Mouse (Mus musculus) MEL (cell line): Measurements from ENCODE around the gene 3830417A13Rik. TPM values are rescaled to one million over a fixed set of nuclear protein-coding genes. Genes with fewer than 3 reads are reported as not detected.

Source experiments
- DNase-seq: peaks from one replicate; pipeline ENCODE4 v3.0.0; 2011; ENCODE audit warnings: low read depth, low spot score
- H3K27ac ChIP-seq: 2 replicates; pipeline ENCODE4 v1.5.1; 2012; ENCODE audit warnings: low read depth, mild to moderate bottlenecking, control low read depth, low read length, moderate library complexity; ENCODE audit not compliant: control insufficient read depth
- H3K27me3 ChIP-seq, 2 experiments: fragments of 150-350 bp in 1 of 2; sonication (generic) in 1 of 2; 2 replicates each; pipeline ENCODE4 v1.6.1; 2012; ENCODE audit warnings: low read length in 2 of 2, mild to moderate bottlenecking in 2 of 2, improper control_type of control experiment in 1 of 2, moderate library complexity in 1 of 2; ENCODE audit not compliant: insufficient read depth in 2 of 2, control insufficient read depth in 1 of 2
- H3K36me3 ChIP-seq, 2 experiments: 2 replicates each; pipeline ENCODE4 v1.6.1; 2012 to 2014; ENCODE audit warnings: low read length in 2 of 2, improper control_type of control experiment in 1 of 2, inconsistent platforms in 1 of 2, mild to moderate bottlenecking in 1 of 2; ENCODE audit not compliant: insufficient read depth in 2 of 2, control insufficient read depth in 1 of 2
- H3K4me1 ChIP-seq, 2 experiments: fragments of 150-350 bp in 1 of 2; sonication (generic) in 1 of 2; 2 replicates each; pipeline ENCODE4 v1.6.1; 2012; ENCODE audit warnings: low read length in 2 of 2, improper control_type of control experiment in 1 of 2, mild to moderate bottlenecking in 1 of 2; ENCODE audit not compliant: insufficient read depth in 2 of 2, control insufficient read depth in 1 of 2
- H3K4me3 ChIP-seq, 2 experiments: fragments of 150-350 bp in 1 of 2; sonication (generic) in 1 of 2; 2 replicates each; pipeline ENCODE4 v1.5.1; 2012; ENCODE audit warnings: low read depth in 2 of 2, low read length in 2 of 2, mild to moderate bottlenecking in 2 of 2, moderate library complexity in 2 of 2, control low read depth in 1 of 2, improper control_type of control experiment in 1 of 2; ENCODE audit not compliant: control insufficient read depth in 1 of 2, insufficient read depth in 1 of 2
- H3K79me2 ChIP-seq: 2 replicates; pipeline ENCODE4 v1.6.1; 2012; ENCODE audit warnings: mild to moderate bottlenecking, low read length, moderate library complexity; ENCODE audit not compliant: control insufficient read depth, poor library complexity, insufficient read depth
- H3K9ac ChIP-seq: 2 replicates; pipeline ENCODE4 v1.6.1; 2012; ENCODE audit warnings: low read depth, mild to moderate bottlenecking, control low read depth, low read length, moderate library complexity; ENCODE audit not compliant: control insufficient read depth, poor library complexity, severe bottlenecking
- H3K9me3 ChIP-seq: fragments of 150-350 bp; sonication (generic); replicated peaks from 2 replicates; pipeline ENCODE4 v1.6.1; 2012; ENCODE audit warnings: mild to moderate bottlenecking, low read length, improper control_type of control experiment, moderate library complexity; ENCODE audit not compliant: insufficient read depth
- BHLHE40 ChIP-seq: IDR thresholded peaks from 2 replicates; pipeline ENCODE4 v1.6.1; 2012; ENCODE audit warnings: low read depth, mild to moderate bottlenecking, inconsistent platforms, low read length, improper control_type of control experiment, borderline replicate concordance
- CHD2 ChIP-seq: IDR thresholded peaks from 2 replicates; pipeline ENCODE4 v1.6.1; 2011; ENCODE audit warnings: low read length, improper control_type of control experiment
- CTCF ChIP-seq, 3 experiments: IDR thresholded peaks in 2 of 3; conservative IDR thresholded peaks in 1 of 3; 2 replicates each; pipeline ENCODE4 v1.5.1; 2011 to 2012; ENCODE audit warnings: low read length in 3 of 3, low read depth in 2 of 3, mild to moderate bottlenecking in 2 of 3, improper control_type of control experiment in 1 of 3, inconsistent platforms in 1 of 3, mixed read lengths in 1 of 3, moderate library complexity in 1 of 3; ENCODE audit not compliant: control insufficient read depth in 1 of 3, insufficient read depth in 1 of 3, poor library complexity in 1 of 3, severe bottlenecking in 1 of 3
- E2F4 ChIP-seq: IDR thresholded peaks from 2 replicates; pipeline ENCODE4 v1.6.1; 2011; ENCODE audit warnings: low read depth, low read length, improper control_type of control experiment, borderline replicate concordance
- GABPA ChIP-seq: IDR thresholded peaks from 2 replicates; pipeline ENCODE4 v1.6.1; 2012; ENCODE audit warnings: low read depth, mild to moderate bottlenecking, inconsistent platforms, low read length, improper control_type of control experiment, moderate library complexity
- JUND ChIP-seq: IDR thresholded peaks from 2 replicates; pipeline ENCODE4 v1.6.1; 2011; ENCODE audit warnings: low read depth, mild to moderate bottlenecking, improper control_type of control experiment, low read length
- MAFK ChIP-seq: IDR thresholded peaks from 2 replicates; pipeline ENCODE4 v1.6.1; 2011; ENCODE audit warnings: low read depth, mild to moderate bottlenecking, low read length, improper control_type of control experiment, borderline replicate concordance
- MAZ ChIP-seq: IDR thresholded peaks from 2 replicates; pipeline ENCODE4 v1.6.1; 2012; ENCODE audit warnings: low read depth, mild to moderate bottlenecking, inconsistent platforms, low read length, improper control_type of control experiment
- MEF2A ChIP-seq: IDR thresholded peaks from 2 replicates; pipeline ENCODE4 v1.6.1; 2014; ENCODE audit warnings: low read depth, mild to moderate bottlenecking, inconsistent platforms, low read length, improper control_type of control experiment; ENCODE audit not compliant: poor library complexity, insufficient replicate concordance, severe bottlenecking; ENCODE audit errors: extremely low read depth
- MXI1 ChIP-seq: IDR thresholded peaks from 2 replicates; pipeline ENCODE4 v1.6.1; 2011; ENCODE audit warnings: mild to moderate bottlenecking, low read depth, low read length, improper control_type of control experiment
- MYB ChIP-seq: IDR thresholded peaks from 2 replicates; pipeline ENCODE4 v1.6.1; 2011; ENCODE audit warnings: mild to moderate bottlenecking, low read depth, low read length, improper control_type of control experiment
- MYC ChIP-seq: IDR thresholded peaks from 2 replicates; pipeline ENCODE4 v1.6.1; 2011; ENCODE audit warnings: low read depth, mild to moderate bottlenecking, low read length, improper control_type of control experiment, moderate library complexity
- POLR2A ChIP-seq, 2 experiments: IDR thresholded peaks; 2 replicates each; pipeline ENCODE4 v1.6.1; 2011 to 2012; ENCODE audit warnings: low read length in 2 of 2, mild to moderate bottlenecking in 2 of 2, control low read depth in 1 of 2, improper control_type of control experiment in 1 of 2, low read depth in 1 of 2, moderate library complexity in 1 of 2; ENCODE audit not compliant: control insufficient read depth in 1 of 2, insufficient read depth in 1 of 2, poor library complexity in 1 of 2
- SIN3A ChIP-seq: IDR thresholded peaks from 2 replicates; pipeline ENCODE4 v1.6.1; 2012; ENCODE audit warnings: low read length, improper control_type of control experiment, inconsistent platforms
- SMC3 ChIP-seq: IDR thresholded peaks from 2 replicates; pipeline ENCODE4 v1.6.1; 2011; ENCODE audit warnings: low read depth, low read length, improper control_type of control experiment
- TBP ChIP-seq: IDR thresholded peaks from 2 replicates; pipeline ENCODE4 v1.8.0; 2011; ENCODE audit warnings: low read depth, low read length, improper control_type of control experiment
- USF2 ChIP-seq, 2 experiments: IDR thresholded peaks; 2 replicates each; pipeline ENCODE4 v1.6.1; 2011 to 2012; ENCODE audit warnings: improper control_type of control experiment in 2 of 2, low read length in 2 of 2, borderline replicate concordance in 1 of 2, inconsistent platforms in 1 of 2, low read depth in 1 of 2, mild to moderate bottlenecking in 1 of 2; ENCODE audit not compliant: insufficient read depth in 1 of 2
- polyA plus RNA-seq, 2 experiments: library from polyadenylated mRNA; stranded (reverse) in 1 of 2; unstranded in 1 of 2; fragments of >175 nt in 1 of 2; fragments of >200 nt in 1 of 2; gene quantifications; 2 replicates each; pipeline versions ENCODE4 v1.2.1 to v1.2.4; 2012; ENCODE audit warnings: low replicate concordance in 2 of 2, low read depth in 1 of 2; ENCODE audit not compliant: insufficient read length in 2 of 2, insufficient read depth in 1 of 2, missing spikeins in 1 of 2
- total RNA-seq: library from RNA; depleted of rRNA; stranded (reverse); fragments of 300-350 nt; gene quantifications from 2 replicates; pipeline ENCODE4 v1.2.3, GENCODE M21; 2012; rRNA removed

3830417A13Rik gene
- total and polyA plus RNA-seq, 3 experiments: 0.08 TPM; not detected in 2

- H3K4me3 ChIP-seq: no peak overlapping the region
- no peaks in the 10 kb centered on the region for H3K9me3 ChIP-seq
- H3K27me3 ChIP-seq: no peaks in the 10 kb centered on the region
- H3K9ac ChIP-seq: no peak overlapping the region
- no peaks in the 10 kb centered on the region for H3K36me3 ChIP-seq
- H3K4me1 ChIP-seq: no peaks in the 10 kb centered on the region
- H3K27ac ChIP-seq: no peak overlapping the region
- DNase-seq: no peak
- TF ChIP-seq TBP (no peak), JUND (no peak), MYB (no peak), SMC3 (no peak), CTCF (IDR thresholded peaks at IDR 0.05 in 2 of 3, conservative IDR thresholded peaks at IDR 0.05 in 1 of 3; ENCODE audit: control insufficient read depth in 1 of 3, insufficient read depth in 1 of 3, low read depth in 2 of 3, low read length in 3 of 3, poor library complexity in 1 of 3, severe bottlenecking in 1 of 3) (no peak), SIN3A (no peak), MXI1 (no peak), BHLHE40 (no peak), MAFK (no peak), CHD2 (no peak), GABPA (no peak), MAZ (no peak), E2F4 (no peak), USF2 (IDR thresholded peaks at IDR 0.05; ENCODE audit: borderline replicate concordance in 1 of 2, insufficient read depth in 1 of 2, low read depth in 1 of 2, low read length in 2 of 2) (no peak), MEF2A (no peak), MYC (no peak), POLR2A (IDR thresholded peaks at IDR 0.05; ENCODE audit: control insufficient read depth in 1 of 2, insufficient read depth in 1 of 2, low read depth in 1 of 2, low read length in 2 of 2, poor library complexity in 1 of 2) (no peak)
- H3K79me2 ChIP-seq: no peaks in the 10 kb centered on the region
These were observed 7.9 kb downstream of the 3830417A13Rik start for GRCm38 (mm10) chrX:64181246-64181645.

Other genes starting within 250 kb of the 3830417A13Rik start
- gene Gm6760, start 21.4 kb upstream of the 3830417A13Rik start, total RNA-seq: not detected in 2 replicates
- not detected for gene Gm6760, start 21.4 kb upstream of the 3830417A13Rik start, polyA plus RNA-seq
- gene Slitrk4, start 103.4 kb downstream of the 3830417A13Rik start, total RNA-seq: not detected in 2 replicates
- under 1 TPM in 1 of 2 experiments, not detected in 1; 0.01 TPM for gene Slitrk4, start 103.4 kb downstream of the 3830417A13Rik start, polyA plus RNA-seq